Mouse (Mus musculus): ENCODE data around the gene Zpbp2.

Gene Zpbp2

DNA sequence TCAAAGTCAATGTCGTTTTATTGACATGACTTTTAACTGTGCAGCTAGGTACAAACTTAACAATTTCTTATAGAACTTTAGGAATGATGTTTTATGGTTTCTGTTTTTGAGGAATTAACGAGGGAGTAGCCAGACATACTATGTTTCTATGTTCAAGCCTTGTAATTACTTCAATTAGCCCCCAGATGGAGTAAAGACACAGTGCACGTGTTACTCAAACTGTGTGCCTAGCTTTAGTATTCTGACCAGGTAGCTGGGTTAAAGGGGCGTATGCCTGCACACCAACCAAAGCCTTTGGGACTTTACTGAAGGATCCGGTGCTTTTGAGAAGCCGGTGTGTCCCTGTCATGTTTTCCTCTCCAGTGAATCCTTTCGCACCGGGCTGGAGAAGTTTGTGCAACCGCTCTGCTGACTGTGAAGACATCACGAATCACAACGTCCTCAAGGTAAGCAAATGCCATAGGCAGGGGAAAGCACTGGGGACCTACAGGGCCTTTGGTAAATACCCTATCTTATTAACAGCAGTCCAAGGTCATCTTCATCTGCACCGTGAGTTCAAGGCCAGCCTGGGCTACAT is 4.3 kb downstream of the Zpbp2 start:
- no peak for DNase-seq (ENCODE audit: extremely low read depth, low read depth, low spot score)

DNA sequence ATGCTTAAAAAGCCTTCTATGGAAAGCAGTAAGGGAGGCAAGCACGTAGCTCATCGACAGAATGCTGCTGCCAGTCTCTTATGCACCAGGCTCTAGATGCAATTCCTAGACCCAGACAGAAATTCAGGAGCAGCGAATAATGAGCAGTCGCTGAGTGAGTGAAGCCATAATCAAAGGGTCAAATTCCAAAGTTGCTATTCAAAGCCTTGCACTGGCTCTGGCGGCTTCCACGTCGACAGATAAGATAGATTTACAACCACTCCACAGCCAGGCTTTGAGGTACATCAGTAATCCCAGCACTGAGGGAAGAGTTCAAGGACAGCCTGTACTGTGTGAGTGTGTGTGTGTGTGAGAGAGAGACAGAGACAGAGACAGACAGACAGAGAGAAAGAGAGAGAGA is 10.0 kb downstream of the Zpbp2 start:
- no peak for DNase-seq (ENCODE audit: extremely low read depth, low read depth, low spot score)

DNA sequence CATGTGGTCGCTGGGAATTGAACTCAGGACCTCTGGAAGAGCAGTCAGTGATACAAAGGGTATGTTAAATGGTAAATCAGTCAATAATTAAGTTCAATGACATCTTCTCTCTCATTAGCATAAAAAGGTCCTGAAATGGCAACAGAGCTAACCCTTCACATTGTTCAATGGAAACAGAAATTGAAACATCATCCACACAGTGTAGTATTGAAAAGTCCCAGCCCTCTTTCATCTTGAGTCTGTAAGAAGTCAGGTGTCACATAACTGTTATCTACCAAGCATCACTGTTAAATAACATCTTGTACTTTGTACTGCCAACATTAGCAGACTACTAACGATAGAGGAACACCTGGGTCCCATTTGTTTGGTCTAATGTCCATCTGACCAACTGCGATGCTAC is 12.1 kb downstream of the Zpbp2 start:
- no peak for DNase-seq (ENCODE audit: extremely low read depth, low read depth, low spot score)

DNA sequence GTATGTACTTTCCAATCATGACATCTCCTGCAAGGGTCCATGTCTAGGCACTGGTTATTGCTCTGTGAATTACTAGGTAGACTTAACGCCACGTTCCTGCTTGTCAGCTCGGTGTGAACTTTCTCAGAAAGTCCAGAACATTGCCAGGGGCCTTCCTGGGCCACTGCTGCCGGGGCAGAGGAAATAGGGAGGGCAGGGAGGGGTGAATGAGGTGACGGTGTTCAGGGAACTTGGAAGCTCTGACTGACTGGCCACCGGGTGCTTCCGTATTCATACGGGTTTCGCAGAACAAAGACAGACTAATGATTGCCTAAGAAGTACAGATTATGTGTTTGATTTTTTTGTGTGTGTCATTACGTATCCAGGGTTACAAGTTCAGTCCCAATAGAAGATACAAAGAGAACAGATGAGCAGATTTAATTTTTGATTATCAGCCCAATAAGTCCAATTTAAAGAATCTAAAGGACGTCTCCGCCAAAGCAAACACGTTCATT is 13.1 kb downstream of the Zpbp2 start:
- no peak for DNase-seq (ENCODE audit: extremely low read depth, low read depth, low spot score)

DNA sequence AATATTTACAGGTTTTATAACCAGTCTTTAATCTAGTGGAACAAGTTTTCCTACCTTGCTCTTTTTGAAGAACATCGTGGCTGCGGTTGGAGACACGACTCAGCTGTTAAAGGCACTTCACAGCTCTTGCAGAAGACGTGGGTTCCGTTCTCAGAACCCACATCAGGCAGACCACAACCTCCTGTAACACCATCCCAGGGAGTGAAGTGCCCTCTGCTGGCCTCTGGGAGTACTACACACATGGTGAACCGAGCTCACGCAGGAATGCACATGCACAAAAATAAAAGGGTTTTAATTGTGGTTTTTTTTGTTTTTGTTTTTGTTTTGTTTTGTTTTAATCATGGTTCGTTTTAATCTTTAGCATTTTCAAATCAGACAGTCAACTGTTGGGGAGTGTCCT is 17.4 kb downstream of the Zpbp2 start:
- DNase-seq (ENCODE audit: extremely low read depth, low read depth, low spot score) = no peak

DNA sequence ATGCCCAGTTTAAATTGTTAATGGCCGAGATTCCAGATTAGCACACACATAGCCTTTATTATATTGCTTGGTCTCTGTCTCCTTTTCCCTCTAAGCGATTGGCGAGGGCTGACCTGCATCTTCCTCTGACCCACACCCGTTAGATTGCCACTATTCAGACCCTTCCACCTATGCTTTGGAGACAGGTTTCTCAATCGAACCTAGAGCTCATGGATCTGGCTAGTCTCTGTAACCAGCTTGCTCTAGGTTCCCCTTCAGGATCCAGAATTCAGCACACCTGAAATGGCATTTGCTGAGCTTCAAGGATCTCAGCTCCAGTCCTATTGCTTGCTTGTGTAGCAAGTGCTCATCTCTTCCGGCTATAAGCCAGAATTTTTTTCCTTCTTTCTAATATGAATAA is 18.6 kb downstream of the Zpbp2 start:
- no peak for DNase-seq (ENCODE audit: extremely low read depth, low read depth, low spot score)

DNA sequence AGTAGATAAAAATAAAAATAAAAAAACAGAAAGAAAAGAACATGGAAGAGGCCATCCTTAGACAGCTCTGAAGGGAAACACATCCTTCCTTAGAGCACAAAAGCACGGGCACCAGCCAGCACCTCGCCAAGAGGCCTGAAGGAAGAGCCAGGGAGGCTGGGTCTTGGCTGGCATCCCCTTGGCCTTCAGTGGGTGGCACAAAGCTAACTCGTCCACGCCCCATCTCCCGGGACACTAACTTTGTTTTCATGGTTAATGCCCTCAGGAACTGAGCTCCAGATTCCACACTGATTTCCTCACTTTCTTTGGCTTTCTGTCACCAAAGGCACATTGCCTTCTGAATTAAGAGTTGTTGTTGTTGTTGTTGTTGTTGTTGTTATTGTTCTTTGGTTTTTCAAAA is 26.9 kb downstream of the Zpbp2 start:
- DNase-seq (ENCODE audit: extremely low read depth, low read depth, low spot score) = no peak

DNA sequence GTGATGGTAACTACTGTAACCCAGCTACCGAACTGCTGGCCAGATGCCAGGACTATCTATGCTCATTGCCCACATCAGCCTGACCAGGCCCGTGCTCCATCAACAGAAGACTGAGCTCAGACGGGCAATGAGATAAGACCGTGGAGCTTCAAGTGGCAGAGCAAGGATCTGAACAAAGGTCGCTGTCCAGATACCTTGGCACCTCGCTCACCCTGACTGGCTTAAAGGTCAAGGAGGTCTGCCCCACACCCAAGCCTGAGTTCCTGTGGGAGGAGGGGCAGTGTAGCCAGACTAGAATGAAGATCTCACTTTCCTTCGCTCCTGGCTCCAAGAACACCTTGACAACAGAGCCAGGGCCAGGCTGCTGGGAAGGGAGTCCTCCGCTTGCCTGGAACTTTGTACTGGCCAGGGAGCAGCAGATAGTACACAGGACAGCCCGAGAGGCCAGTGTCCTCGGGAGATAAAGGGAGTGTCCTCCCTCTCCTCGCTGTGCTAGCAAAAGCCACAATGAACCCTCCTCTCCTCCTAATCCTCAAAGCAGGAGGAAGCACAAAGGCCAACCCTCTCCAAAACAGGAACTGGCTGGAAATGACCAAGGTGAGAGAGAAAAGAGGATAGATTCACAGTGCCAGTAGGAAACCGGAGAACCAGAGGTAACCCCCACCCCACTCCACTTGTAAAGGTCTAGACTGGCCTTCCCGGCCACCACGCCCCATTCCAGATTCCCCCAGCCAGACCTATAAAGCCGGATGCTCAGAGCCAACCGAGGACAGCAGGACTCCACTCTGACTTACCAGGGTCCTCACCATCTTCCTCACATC is 29.6 kb downstream of the Zpbp2 start:
- no peak for DNase-seq (ENCODE audit: extremely low read depth, low read depth, low spot score)

GRCm38 (mm10) chr11:98581286-98582029 is 30.6 kb downstream of the Zpbp2 start:
- DNase-seq (ENCODE audit: extremely low read depth, low read depth, low spot score) = no peak

GRCm38 (mm10) chr11:98582030-98582388 is 31.1 kb downstream of the Zpbp2 start:
- no peak for DNase-seq (ENCODE audit: extremely low read depth, low read depth, low spot score)

DNA sequence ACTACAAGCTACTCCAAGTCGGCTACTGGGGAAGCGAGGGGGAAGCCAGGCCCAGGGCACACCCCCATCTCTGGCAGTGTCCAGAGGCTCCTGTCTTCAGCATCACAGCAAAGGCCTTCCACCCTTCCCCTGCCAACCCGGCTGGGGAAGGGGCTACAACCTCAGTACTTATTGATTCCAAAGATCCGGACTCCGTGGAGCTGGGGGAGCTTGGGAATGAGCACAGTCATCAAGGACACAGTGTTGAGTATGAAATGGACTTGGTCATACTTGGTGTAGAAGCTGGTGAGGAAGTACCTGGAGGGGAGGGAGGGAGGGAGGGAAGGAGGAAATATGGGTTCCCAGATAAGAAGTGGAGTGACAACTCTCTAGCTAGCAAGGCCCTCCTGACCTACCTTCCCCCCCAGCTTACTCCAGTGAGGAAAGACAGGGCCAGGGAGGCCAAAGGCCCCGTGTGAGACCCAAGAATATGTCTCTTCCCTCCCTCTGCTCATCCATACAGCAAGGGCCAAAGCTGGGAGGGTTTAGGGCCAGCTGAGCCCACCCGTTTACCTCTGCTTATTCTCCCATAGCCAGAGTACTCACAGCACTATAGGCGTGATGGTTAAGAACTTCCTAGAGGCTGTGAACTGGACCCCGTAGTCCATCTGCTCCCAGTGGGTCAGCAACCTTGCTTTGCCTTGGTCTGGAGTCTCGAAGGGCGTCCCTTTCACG is 31.8 kb downstream of the Zpbp2 start:
- no peak for DNase-seq (ENCODE audit: extremely low read depth, low read depth, low spot score)

- no peak for DNase-seq (ENCODE audit: extremely low read depth, low read depth, low spot score)
These were observed 32.3 kb downstream of the Zpbp2 start for GRCm38 (mm10) chr11:98583265-98583552.

GRCm38 (mm10) chr11:98583571-98583970 is 32.7 kb downstream of the Zpbp2 start:
- no peak for DNase-seq (ENCODE audit: extremely low read depth, low read depth, low spot score)

DNA sequence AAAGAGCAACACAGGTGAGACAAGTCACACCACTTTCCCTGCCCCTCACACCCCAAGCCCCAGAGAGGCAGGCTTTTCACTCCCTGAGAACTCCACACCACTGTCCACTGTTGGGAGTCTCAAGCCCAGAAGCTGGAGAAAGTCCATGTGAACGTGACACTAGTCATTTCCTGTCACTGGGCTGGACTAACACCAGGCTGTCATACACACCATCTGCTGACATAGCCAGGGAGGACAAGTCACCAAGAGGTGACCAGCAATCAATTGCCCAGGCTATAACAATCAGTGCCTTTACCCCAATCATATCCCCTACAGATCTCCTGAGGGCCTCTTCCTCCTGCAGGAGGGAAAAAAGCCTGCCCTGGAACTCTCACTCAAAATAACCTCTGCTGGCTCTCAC is 33.2 kb downstream of the Zpbp2 start:
- DNase-seq (ENCODE audit: extremely low read depth, low read depth, low spot score) = no peak

DNA sequence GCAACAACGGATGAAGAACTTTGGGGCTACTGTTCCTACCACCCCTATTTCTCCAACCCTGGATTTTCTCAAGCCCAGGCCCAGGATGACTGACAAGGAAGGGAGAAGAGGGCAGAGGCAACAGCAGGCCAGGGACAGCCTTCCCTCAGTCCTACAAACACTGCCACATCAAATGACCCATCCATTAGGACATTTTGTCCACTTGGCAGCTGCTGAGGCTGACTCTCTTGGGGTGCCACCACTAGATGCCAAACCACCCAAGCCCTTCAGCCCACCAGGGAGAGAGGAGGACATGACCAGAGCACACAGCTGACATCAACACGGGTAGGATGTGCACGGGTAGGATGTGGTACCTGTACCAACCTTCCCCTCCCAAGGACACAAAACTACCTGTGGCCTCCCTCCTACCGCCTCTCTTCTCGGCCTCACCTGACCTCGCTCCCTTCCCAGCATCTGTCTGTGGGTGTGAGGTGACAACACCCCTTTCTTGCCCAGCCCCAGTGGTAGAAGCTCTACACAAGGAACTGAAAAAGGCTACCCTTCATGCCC is 33.8 kb downstream of the Zpbp2 start:
- DNase-seq (ENCODE audit: extremely low read depth, low read depth, low spot score) = no peak

DNA sequence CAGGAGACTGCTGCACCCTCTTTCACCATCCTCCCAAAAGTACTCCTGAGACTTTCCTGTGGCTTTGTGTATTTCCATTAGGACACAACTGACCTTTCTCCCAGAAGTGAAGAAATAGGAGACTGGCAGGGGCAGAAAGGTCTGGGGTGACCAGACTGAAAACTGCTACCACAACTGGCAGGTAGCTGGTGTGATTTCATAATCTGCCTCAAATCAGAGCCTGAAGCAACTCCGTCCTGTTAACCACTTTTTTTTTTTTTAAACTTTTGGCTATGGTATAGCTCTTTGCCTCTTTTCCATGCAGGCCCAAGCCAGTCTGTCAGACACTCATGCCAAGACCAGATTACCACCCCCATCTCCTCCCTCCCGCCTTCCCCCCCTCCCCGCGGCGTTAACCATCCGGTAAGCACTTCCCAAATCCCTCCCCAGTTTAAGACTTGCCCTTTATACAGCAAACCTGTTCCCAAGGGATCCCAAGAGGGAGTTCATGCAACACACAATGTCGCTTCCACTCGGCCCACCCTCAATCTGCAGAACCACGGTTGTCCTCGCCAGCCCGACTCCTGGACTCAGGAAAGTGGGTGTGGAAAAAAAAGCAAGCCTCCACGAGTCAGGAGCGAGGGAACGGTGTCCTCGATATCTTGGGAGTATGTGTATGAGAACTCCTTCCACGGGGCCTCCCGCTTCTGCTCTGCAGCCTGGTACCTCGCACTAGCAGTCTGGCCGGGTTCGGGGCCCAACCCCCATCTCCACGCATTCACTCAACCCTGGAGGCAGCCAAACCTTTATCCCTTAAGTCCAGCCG is 35.4 kb downstream of the Zpbp2 start:
- peak; percentile 93 for DNase-seq (ENCODE audit: extremely low read depth, low read depth, low spot score)

DNA sequence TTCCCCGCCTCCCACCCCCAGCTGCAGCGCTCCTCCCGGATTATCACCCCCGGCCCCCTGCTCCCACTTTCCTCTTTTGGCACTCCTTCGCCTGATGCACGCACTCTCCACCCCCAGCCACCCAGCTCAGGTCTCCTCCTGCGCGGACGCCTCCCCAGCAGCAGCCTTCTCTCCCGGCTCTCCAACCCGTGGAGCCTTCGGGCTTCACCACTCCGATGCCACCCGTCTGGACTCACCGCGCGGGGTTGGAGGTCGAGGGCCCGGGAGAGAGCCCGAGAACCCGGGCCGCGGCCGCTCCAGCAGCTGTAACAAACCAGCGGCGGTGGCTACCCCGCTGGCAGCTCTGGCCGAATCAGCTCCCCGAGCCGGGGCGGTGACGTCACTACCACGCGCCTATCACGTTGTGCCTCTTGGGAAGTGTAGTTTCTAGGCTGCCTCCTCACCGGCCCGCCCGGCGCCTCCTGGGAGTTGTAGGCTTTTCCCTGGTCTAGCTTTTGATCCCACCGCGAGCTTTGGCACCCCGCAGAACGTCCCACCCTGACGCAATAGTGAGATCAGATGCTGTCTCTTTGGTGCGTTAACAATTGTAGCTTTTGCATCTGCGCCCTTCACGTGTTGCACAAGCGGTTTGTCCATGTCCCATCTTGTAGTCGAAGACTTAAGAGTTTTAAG is 36.1 kb downstream of the Zpbp2 start, which contains the start of gene Ormdl3:
Gene Ormdl3, minus strand, starts transcription at position 477 of the 672 bp plus-strand sequence.
- DNase-seq (ENCODE audit: extremely low read depth, low read depth, low spot score) = no peak

DNA sequence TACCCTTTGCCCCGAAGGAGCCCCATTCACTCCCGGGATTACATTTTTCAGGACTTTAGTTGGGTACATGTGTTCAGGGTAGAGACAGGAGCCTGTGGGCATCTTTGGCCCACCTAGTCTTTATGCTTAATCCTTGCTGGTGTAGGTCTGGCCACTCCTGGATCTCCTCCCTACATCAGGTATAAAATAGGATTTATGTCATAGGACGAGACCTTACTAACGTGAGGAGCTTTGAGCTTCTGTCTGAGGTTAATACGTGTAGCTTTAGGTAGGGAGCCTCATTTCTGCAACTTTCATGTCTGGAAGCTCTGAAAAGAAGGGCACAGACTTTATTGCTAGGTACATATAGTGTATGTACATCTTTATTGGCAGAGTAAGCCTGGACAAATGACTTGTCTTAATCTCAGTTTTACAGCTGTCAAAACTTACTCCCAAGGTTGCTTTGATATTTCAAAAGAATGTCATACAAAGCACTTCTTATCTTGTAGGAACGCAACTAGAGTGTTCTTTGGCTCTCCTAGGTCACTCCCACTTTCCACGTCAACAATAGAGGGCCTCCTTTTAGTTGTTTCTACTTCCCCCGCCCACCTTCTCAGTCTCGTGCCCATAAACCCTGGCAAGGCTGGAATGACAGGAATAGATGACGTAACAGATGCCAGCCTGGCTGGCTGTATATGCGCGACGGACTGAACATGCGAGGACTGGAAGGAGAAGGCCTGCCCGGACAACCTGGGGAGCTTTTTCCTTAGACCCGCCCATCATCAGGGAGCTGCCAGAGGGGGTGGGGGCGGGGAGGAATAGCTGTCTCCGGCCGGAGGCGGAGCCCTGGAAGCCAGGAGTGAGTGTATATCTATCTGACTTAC is 37.0 kb downstream of the Zpbp2 start:
- DNase-seq (ENCODE audit: extremely low read depth, low read depth, low spot score) = peak; percentile 97

GRCm38 (mm10) chr11:98588833-98589281 is 38.0 kb downstream of the Zpbp2 start:
- no peak for DNase-seq (ENCODE audit: extremely low read depth, low read depth, low spot score)
